Mouse (Mus musculus) heart, embryonic 11.5 days (tissue): Measurements from ENCODE around the gene Acsm2. TPM values are rescaled to one million over a fixed set of nuclear protein-coding genes. Genes with fewer than 3 reads are reported as not detected.

Source experiments
- ATAC-seq: fragments of 200-750 bp; cut with Nextera tagmentation; replicated peaks from 2 replicates; pipeline ENCODE4 v1.8.0; 2017; ENCODE audit warnings: moderate library complexity; ENCODE audit not compliant: insufficient number of reproducible peaks, low FRiP score, low TSS enrichment
- H3K27ac ChIP-seq: fragments of 300-500 bp; sonication (generic); 2 replicates; pipeline ENCODE4 v1.5.1; 2014; ENCODE audit warnings: mild to moderate bottlenecking, low read depth, low read length
- H3K27me3 ChIP-seq: fragments of 300-500 bp; sonication (generic); 2 replicates; pipeline ENCODE4 v1.6.1; 2014; ENCODE audit warnings: mild to moderate bottlenecking, low read length, mixed read lengths; ENCODE audit not compliant: control insufficient read depth, insufficient read depth
- H3K36me3 ChIP-seq: fragments of 300-500 bp; sonication (generic); 2 replicates; pipeline ENCODE4 v1.6.1; 2014; ENCODE audit warnings: mild to moderate bottlenecking, low read length, moderate library complexity, mixed read lengths; ENCODE audit not compliant: control insufficient read depth, insufficient read depth
- H3K4me1 ChIP-seq: fragments of 300-500 bp; sonication (generic); 2 replicates; pipeline ENCODE4 v1.6.1; 2014; ENCODE audit warnings: low read length; ENCODE audit not compliant: control insufficient read depth, insufficient read depth
- H3K4me2 ChIP-seq: fragments of 300-500 bp; sonication (generic); 2 replicates; pipeline ENCODE4 v1.6.1; 2014; ENCODE audit warnings: mild to moderate bottlenecking, moderate library complexity
- H3K4me3 ChIP-seq: fragments of 300-500 bp; sonication (generic); 2 replicates; pipeline ENCODE4 v1.5.1; 2014; ENCODE audit warnings: low read depth, low read length
- H3K9ac ChIP-seq: fragments of 300-500 bp; sonication (generic); 2 replicates; pipeline ENCODE4 v1.6.1; 2014; ENCODE audit warnings: mild to moderate bottlenecking, low read depth, low read length, moderate library complexity
- H3K9me3 ChIP-seq: fragments of 300-500 bp; sonication (generic); replicated peaks from 2 replicates; pipeline ENCODE4 v1.6.1; 2016; ENCODE audit warnings: low read length; ENCODE audit not compliant: control insufficient read depth
- WGBS: fragments of 180-500 bp; shearing (Covaris S2); extraction: QIAGEN DNeasy Blood & Tissue Kit; methylation state at CpG from one replicate; pipeline ENCODE4 v1.1.7; 2014; ENCODE audit not compliant: insufficient replicate concordance; 5-methylcytosine and 5-hydroxymethylcytosine counted together
- polyA plus RNA-seq: library from polyadenylated mRNA; unstranded; fragments of >200 nt; fragmentation: Nextera tagmentation; extraction: Ambion mirVana; gene quantifications from 2 replicates; pipeline ENCODE4 v1.2.1, GENCODE M21; 2014

Gene Acsm2
- polyA plus RNA-seq, 1 experiment from 2014 or later: not detected

DNA sequence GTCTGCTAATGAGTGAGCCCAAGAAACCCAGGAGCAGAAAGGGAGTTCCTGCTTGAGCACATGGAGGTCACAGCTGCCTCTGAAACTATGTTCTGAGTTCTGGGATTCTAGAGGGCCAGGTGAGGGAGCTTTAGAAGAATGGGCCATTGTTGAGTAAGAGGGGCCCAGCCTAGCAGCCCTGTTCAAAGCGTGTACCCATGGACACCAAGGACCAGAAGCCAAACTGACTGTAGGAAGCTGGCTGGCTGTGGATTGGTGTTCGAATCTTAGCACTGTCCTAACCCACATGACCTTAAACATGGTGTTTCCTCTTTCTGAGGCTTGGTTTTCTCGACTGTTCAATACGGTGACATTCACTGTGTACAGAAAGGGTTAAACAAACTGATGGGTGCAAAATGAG, 30.8 kb upstream of the Acsm2 start, which contains the start of gene Pdilt:
Gene Pdilt, minus strand, starts transcription at position 101 of the 400 bp plus-strand sequence.
- H3K4me3 ChIP-seq: no peak within 1 kb of the TSS
- ATAC-seq: no peak
- WGBS: 67% methylated on average over 4 of the region's 4 CpGs

DNA sequence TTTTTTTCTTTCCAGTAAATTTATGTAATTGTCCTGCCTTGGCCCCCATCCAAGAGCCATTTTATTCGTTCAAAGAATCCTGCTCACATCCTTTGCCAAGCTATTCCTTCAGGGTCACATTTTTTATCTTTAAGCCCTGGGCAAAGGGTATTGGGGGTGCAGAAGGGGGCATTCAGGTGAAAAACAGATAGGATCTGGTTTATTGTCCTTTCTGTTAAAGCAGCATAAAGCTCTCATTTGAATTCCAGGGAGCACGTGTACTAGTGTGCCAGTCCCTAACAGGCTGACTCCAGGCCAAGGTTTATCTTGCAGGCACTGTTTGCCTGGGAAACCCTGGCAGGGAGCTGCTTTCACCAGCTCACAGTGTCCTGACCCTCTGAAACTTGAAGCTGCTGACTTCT, 28.3 kb upstream of the Acsm2 start:
- 45% methylated on average over 2 of the region's 2 CpGs for WGBS
- Histone ChIP-seq H3K9me3 (no peaks in the 10 kb centered on the region), H3K4me2 (no peak overlapping the region), H3K36me3 (no peaks in the 10 kb centered on the region), H3K9ac (no peak overlapping the region), H3K4me3 (no peak overlapping the region), H3K27ac (no peak overlapping the region), H3K27me3 (no peaks in the 10 kb centered on the region), H3K4me1 (no peaks in the 10 kb centered on the region)
- ATAC-seq: no peak

More for the DNA sequence above, 30.8 kb upstream of the Acsm2 start, which contains the start of gene Pdilt:
- Histone ChIP-seq H3K27ac (no peak within 1 kb of the TSS), H3K9me3 (no peaks in the 10 kb centered on the region), H3K4me2 (no peak within 1 kb of the TSS), H3K4me1 (no peaks in the 10 kb centered on the region), H3K27me3 (no peaks in the 10 kb centered on the region), H3K9ac (no peak within 1 kb of the TSS), H3K36me3 (no peaks in the 10 kb centered on the region)

DNA sequence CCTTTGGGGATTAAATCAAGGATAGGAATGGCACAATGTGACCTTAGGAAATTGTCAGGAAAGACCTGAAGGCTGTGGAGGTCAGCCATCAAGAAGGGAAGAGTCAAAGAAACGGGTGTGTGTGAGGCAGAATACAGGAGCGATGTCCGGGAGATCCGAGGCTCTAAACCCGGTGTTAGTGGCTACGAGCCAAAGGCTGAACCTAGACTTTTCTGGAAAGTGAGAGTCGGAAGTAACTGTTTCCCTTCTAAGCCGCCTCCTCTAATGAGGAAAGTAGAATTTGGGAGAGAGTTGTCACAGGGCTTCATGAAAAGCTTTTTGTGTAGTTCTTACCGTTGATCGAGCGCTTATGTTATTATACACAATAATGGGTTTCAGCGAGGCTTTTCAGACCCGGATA, 27.7 kb upstream of the Acsm2 start:
- Histone ChIP-seq H3K4me2 (no peak overlapping the region), H3K4me3 (no peak overlapping the region), H3K4me1 (no peaks in the 10 kb centered on the region), H3K27me3 (no peaks in the 10 kb centered on the region), H3K9me3 (no peaks in the 10 kb centered on the region), H3K36me3 (no peaks in the 10 kb centered on the region), H3K27ac (no peak overlapping the region), H3K9ac (no peak overlapping the region)
- no peak for ATAC-seq
- WGBS: 82% methylated on average over 13 of the region's 13 CpGs

DNA sequence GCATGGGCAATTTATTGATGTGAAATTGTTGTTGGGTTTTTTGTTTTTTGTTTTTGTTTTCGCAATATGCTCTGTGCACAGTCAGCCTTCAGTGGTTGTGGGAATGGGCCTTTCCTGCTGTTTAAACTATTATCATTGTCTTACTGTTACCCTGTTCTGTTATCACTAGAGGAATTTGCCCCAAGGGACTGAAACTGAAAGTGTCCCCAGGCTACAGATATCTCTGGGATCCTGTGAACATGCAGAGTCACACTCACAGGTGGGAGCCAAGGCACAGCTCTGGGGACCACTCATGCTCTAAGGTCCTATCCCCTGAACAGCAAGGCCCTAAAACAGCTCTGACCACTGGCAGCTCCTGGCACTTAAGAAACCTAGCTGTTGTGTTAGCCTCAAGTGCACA, 27.0 kb upstream of the Acsm2 start:
- Histone ChIP-seq H3K4me3 (no peak overlapping the region), H3K36me3 (no peaks in the 10 kb centered on the region), H3K9ac (no peak overlapping the region), H3K4me2 (no peak overlapping the region), H3K4me1 (no peaks in the 10 kb centered on the region), H3K9me3 (no peaks in the 10 kb centered on the region), H3K27me3 (no peaks in the 10 kb centered on the region), H3K27ac (no peak overlapping the region)
- 88% methylated on average over 1 of the region's 1 CpGs for WGBS
- ATAC-seq: no peak

DNA sequence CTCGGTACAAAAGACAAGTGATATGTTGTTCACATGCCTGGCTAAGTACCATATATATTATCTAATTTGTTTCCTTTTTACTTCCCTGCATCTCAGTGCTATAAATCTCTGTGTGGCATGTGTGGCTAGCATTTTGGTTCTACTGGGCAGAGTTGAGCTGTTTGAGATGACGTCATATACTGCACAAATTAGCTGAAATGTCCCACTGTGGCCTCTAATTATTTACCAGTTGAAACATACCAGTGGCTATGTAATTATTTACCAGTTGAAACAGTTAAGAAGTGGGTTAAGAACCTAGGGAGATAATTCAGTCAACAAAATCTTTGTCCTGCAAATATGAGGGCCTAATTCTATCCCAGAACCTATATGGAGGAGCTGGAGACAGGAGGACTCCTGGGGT, 26.6 kb upstream of the Acsm2 start:
- H3K4me1 ChIP-seq: no peaks in the 10 kb centered on the region
- no peak overlapping the region for H3K27ac ChIP-seq
- no peak overlapping the region for H3K9ac ChIP-seq
- no peak for ATAC-seq
- WGBS: 73% methylated on average over 2 of the region's 2 CpGs
- no peak overlapping the region for H3K4me3 ChIP-seq
- no peak overlapping the region for H3K4me2 ChIP-seq
- no peaks in the 10 kb centered on the region for H3K36me3 ChIP-seq
- H3K27me3 ChIP-seq: no peaks in the 10 kb centered on the region
- no peaks in the 10 kb centered on the region for H3K9me3 ChIP-seq

DNA sequence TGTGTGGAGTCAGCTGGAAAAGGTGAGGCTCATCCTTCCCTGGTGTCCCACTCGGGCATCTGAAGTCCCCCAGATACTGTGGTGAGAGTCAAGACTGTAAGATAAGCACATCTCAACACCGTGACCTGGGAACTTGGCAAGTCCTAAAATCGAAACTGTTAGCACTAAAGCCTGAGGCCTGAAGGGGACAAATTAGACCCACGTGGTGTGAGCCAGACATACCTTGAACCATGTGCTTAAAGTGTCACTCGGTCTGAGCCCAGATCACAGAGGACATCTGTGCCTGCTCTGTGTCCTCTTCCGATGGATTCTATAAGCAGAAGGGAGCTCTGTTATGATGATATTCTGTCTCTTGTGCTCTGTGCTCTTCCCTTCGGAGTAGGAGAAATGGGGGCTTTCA, 25.5 kb upstream of the Acsm2 start:
- no peaks in the 10 kb centered on the region for H3K36me3 ChIP-seq
- no peaks in the 10 kb centered on the region for H3K27me3 ChIP-seq
- 56% methylated on average over 7 of the region's 7 CpGs for WGBS
- H3K4me1 ChIP-seq: no peaks in the 10 kb centered on the region
- H3K9me3 ChIP-seq: no peaks in the 10 kb centered on the region
- no peak for ATAC-seq
- no peak overlapping the region for H3K4me3 ChIP-seq
- no peak overlapping the region for H3K4me2 ChIP-seq
- no peak overlapping the region for H3K9ac ChIP-seq
- no peak overlapping the region for H3K27ac ChIP-seq

DNA sequence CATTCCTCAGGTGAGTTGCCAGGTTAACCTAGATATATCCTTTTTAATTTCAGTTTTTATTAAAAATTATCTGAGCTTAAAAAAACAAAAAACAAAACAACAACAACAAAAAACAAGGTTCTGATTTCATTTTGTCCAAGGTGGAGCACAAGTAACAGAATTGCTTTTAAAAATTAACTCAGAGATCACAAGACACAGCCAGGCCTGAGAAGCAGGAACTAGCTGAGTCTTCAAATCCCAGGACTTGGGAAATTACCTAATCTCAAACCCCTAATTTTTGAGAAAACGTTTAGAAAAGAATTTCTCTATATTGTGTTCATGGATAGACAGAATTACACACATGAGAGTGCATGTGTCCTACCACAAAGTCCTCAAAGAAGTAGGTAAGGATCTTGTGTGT, 21.2 kb upstream of the Acsm2 start:
- ATAC-seq: no peak
- no peak overlapping the region for H3K4me3 ChIP-seq
- no peak overlapping the region for H3K4me2 ChIP-seq
- no peaks in the 10 kb centered on the region for H3K27me3 ChIP-seq
- no peaks in the 10 kb centered on the region for H3K4me1 ChIP-seq
- H3K36me3 ChIP-seq: no peaks in the 10 kb centered on the region
- no peak overlapping the region for H3K27ac ChIP-seq
- H3K9me3 ChIP-seq: no peaks in the 10 kb centered on the region
- WGBS: 30% methylated on average over 1 of the region's 1 CpGs
- no peak overlapping the region for H3K9ac ChIP-seq

DNA sequence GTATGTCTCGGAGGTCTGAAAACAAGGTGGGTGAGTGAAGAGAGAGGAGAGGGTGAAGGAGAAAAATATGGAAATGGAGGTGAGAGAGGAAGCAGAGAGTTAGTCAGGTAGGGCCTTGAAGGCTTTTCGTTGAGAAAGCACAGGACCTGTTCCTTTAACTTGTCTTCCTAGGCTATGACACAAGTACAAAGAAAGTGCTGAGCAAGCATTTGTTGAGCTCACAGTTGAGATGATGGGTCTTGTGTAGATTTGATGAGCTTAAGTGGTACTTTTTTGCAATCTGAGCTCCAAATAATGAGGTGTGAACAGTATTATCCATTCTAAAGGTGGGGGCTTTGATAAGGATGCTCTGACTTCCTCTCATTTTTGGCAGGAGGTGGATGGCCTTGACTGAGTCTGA, 19.8 kb upstream of the Acsm2 start:
- no peak overlapping the region for H3K9ac ChIP-seq
- H3K4me3 ChIP-seq: no peak overlapping the region
- H3K27ac ChIP-seq: no peak overlapping the region
- H3K9me3 ChIP-seq: no peaks in the 10 kb centered on the region
- no peaks in the 10 kb centered on the region for H3K27me3 ChIP-seq
- 78% methylated on average over 2 of the region's 2 CpGs for WGBS
- no peaks in the 10 kb centered on the region for H3K4me1 ChIP-seq
- no peak for ATAC-seq
- H3K36me3 ChIP-seq: no peaks in the 10 kb centered on the region
- H3K4me2 ChIP-seq: no peak overlapping the region

DNA sequence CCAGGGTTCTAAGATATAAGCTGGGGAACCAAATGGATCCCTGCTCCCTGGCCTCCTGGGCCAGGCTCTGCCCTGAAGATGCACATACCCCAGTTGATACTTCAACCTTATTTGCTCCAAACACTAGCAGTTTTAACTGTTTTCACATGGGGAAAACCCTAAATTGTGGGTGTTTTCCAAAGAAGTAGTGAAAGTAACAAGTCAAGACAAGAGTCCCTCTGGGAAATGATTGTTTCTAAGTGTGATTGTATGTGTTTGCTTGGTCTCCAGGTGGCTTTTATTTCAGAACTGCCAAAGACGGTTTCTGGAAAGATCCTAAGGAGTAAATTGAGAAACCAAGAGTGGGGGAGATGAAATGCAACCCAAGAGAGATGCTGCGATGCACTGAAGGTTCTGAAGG, 11.7 kb upstream of the Acsm2 start:
- Histone ChIP-seq H3K4me2 (no peak overlapping the region), H3K9ac (no peak overlapping the region), H3K4me3 (no peak overlapping the region), H3K27ac (no peak overlapping the region), H3K36me3 (no peaks in the 10 kb centered on the region), H3K4me1 (no peaks in the 10 kb centered on the region), H3K9me3 (no peaks in the 10 kb centered on the region), H3K27me3 (no peaks in the 10 kb centered on the region)
- ATAC-seq: no peak
- WGBS: 79% methylated on average over 2 of the region's 2 CpGs
